Mouse (Mus musculus) myocyte (in vitro differentiated cells): ENCODE results near the gene Taf7l.

Source experiments
- E2F4 ChIP-seq: IDR thresholded peaks from one replicate; pipeline ENCODE4 v1.6.1; 2011; ENCODE audit warnings: mild to moderate bottlenecking, control low read depth, moderate library complexity; ENCODE audit not compliant: insufficient read depth
- MAX ChIP-seq: IDR thresholded peaks from one replicate; pipeline ENCODE4 v1.6.1; 2011; ENCODE audit warnings: low read depth, mild to moderate bottlenecking, control low read depth
- POLR2A ChIP-seq: IDR thresholded peaks from one replicate; pipeline ENCODE4 v1.6.1; 2011; ENCODE audit warnings: low read depth, mild to moderate bottlenecking, control low read depth, moderate library complexity; ENCODE audit not compliant: insufficient read length
- POLR2AphosphoS2 ChIP-seq: IDR thresholded peaks from one replicate; pipeline ENCODE4 v1.6.1; 2011; ENCODE audit warnings: low read depth, control low read depth; ENCODE audit not compliant: insufficient read length
- TCF12 ChIP-seq: IDR thresholded peaks from one replicate; pipeline ENCODE4 v1.6.1; 2011; ENCODE audit warnings: mild to moderate bottlenecking, control low read depth; ENCODE audit not compliant: poor library complexity, insufficient read depth, severe bottlenecking
- TCF3 ChIP-seq: IDR thresholded peaks from one replicate; pipeline ENCODE4 v1.6.1; 2011; ENCODE audit warnings: low read depth, control low read depth; ENCODE audit not compliant: insufficient read length
- USF1 ChIP-seq: IDR thresholded peaks from one replicate; pipeline ENCODE4 v1.6.1; 2011; ENCODE audit warnings: low read depth, mild to moderate bottlenecking, control low read depth, moderate library complexity

- TF ChIP-seq POLR2A (no peak), USF1 (no peak), MAX (no peak), TCF3 (no peak), POLR2AphosphoS2 (no peak), TCF12 (no peak), E2F4 (no peak)
These were observed 49.0 kb upstream of the Taf7l start for GRCm38 (mm10) chrX:134525260-134525659.
